Mouse (Mus musculus): ENCODE measurements around the gene Map4k4.

- TF ChIP-seq POLR2A (IDR thresholded peaks at IDR 0.05; ENCODE audit: extremely low read depth, insufficient read depth, low read length) (no peak), CTCF (IDR thresholded peaks at IDR 0.05; ENCODE audit: low read depth, low read length) (no peak)
Observed at GRCm38 (mm10) chr1:39923395-39924337, 23.0 kb downstream of the Map4k4 start.
